ENCODE assay signal across 14 mouse cellular contexts in the genomic region with DNA sequence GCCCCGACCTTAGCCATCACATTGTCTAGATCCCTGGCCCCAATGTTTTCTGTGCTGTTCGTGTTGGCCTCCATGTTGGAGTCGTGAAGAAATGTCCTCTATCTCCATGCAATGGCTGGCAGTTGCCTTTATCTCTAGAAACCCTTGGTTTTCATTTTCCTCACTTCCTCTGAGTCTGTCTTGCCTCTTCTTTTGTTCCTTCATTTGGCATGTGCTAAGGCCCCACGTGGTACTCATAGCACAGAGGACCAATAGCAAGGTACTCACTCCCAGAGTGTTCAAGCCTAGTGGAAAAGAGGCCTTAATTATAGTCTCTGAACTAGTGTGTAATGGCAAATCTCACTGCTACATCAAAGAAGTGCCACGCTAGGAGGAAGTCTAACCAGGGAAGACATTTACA.
"Had no signal": no experiment of that assay in that cellular context is flagged by ENCODE, and none has a peak within 500 bp of the region (broad histone marks: within the 10 kb centered on the region; RNA-seq: fewer than 3 reads in every experiment).

No protein-coding gene starts in this region.

- DNase-seq: lung, adult 18-20 months; lung, embryonic 14.5 days; lung, postnatal 10 days; lung, postnatal 4 days; right cerebral cortex, postnatal 14 days; thymus, adult 18-20 months; thymus, postnatal 14 days; thymus, postnatal 36 days had no signal

- H3K9ac ChIP-seq: lung, embryonic 14.5 days; midbrain, embryonic 13.5 days; midbrain, embryonic 15.5 days; neural tube, embryonic 12.5 days; stomach, embryonic 15.5 days had no signal

- H3K36me3 ChIP-seq: midbrain, embryonic 13.5 days; midbrain, embryonic 15.5 days; neural tube, embryonic 12.5 days; stomach, embryonic 15.5 days had no signal

- H3K4me3 ChIP-seq: megakaryocyte, embryonic 14.5 days; midbrain, embryonic 13.5 days; midbrain, embryonic 15.5 days; neural tube, embryonic 12.5 days; stomach, embryonic 15.5 days had no signal

- H3K27ac ChIP-seq: midbrain, embryonic 13.5 days; midbrain, embryonic 15.5 days; neural tube, embryonic 12.5 days; stomach, embryonic 15.5 days; stomach, postnatal 0 days had no signal

- H3K9me3 ChIP-seq: megakaryocyte, embryonic 14.5 days; midbrain, embryonic 13.5 days; midbrain, embryonic 15.5 days; neural tube, embryonic 12.5 days; stomach, embryonic 15.5 days had no signal

- ATAC-seq: midbrain, embryonic 13.5 days; midbrain, embryonic 15.5 days had no signal

- H3K4me2 ChIP-seq: lung, embryonic 14.5 days; midbrain, embryonic 13.5 days; midbrain, embryonic 15.5 days; neural tube, embryonic 12.5 days; stomach, embryonic 15.5 days had no signal

- H3K27me3 ChIP-seq: stomach, embryonic 15.5 days had no signal
